Mouse (Mus musculus): ENCODE measurements around the gene Upk2. TPM values are rescaled to one million over a fixed set of nuclear protein-coding genes. Genes with fewer than 3 reads are reported as not detected.
A peak's percentile ranks its signal among the peaks of the same experiment; 100 is the strongest.

The Upk2 gene
- 0.60 and 2.5 TPM in 2 replicates for polyA plus RNA-seq (2015; fragmentation: Nextera tagmentation; extraction: Ambion mirVana)

DNA sequence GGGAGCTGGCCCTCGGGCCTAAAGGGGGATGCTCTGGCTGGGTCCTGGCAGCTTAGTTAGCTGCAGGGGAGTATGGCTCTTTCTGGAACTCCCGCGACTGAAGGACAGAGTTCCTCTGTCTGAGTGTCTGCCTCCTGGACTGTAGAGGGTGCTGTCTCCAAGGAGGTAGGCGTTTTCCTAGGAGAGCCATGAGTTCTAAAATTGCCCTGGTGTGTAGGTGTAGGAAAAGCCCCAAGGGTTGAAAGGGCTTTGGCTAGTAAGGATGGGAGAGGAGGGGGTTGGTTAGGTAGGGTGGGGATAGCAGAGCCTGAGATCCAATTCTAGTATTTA lies at the start of gene Upk2:
Upk2 (minus strand) TSS at position 86 of the 330 bp plus-strand sequence.
- Histone ChIP-seq H3K27ac (no peak within 1 kb of the TSS), H3K9me3 (replicated peaks) (no peaks in the 10 kb centered on the region), H3K27me3 (peaks cover 38% of the 10 kb centered on the region), H3K36me3 (no peaks in the 10 kb centered on the region), H3K4me1 (peaks cover 14% of the 10 kb centered on the region), H3K4me2 (peak within 1 kb of the TSS; percentile 40), H3K4me3 (replicated peaks) (0 out of 2 replicates have a peak within 1 kb of the TSS, but pooled peaks have one; percentile 7), H3K9ac (no peak within 1 kb of the TSS; the same call in 1 of the 2 replicates)
- ATAC-seq (replicated peaks; ENCODE audit: low FRiP score) = no peak
- 32% methylated on average over 4 of the region's 4 CpGs for WGBS

DNA sequence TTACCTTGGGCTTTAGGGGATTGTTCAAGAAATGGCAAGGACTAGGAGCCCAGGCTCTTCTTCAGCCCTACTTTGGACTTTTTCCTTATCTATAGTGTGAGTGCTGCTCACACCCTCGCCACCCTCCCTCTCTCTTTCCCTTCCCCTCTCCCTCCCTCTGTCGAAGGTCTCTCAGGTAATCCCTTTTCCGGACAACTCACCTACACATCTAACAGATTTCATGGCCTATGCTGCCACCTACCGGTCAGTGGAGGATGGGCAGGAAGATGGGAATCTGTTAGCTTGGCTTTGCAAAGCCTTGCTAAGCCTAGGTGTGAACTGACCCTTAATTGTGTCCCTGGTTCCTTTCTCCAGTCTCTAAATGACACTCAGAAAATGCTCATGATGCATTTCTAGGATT lies 47.2 kb upstream of the Upk2 start:
- 0 out of 2 replicates have a peak overlapping the region, but pooled peaks have one; percentile 28 for H3K27ac ChIP-seq
- WGBS = 2% methylated on average over 4 of the region's 4 CpGs
- no peak overlapping the region for H3K9ac ChIP-seq
- H3K9me3 ChIP-seq (replicated peaks) = no peaks in the 10 kb centered on the region
- H3K4me1 ChIP-seq = peaks cover 68% of the 10 kb centered on the region
- peaks cover 62% of the 10 kb centered on the region for H3K36me3 ChIP-seq
- H3K27me3 ChIP-seq = no peaks in the 10 kb centered on the region
- no peak for ATAC-seq (replicated peaks; ENCODE audit: low FRiP score)
- H3K4me3 ChIP-seq (replicated peaks) = 0 out of 2 replicates have a peak overlapping the region, but pooled peaks have one; percentile 2
- H3K4me2 ChIP-seq = no peak overlapping the region

- 62% methylated on average over 10 of the region's 10 CpGs for WGBS
- H3K4me1 ChIP-seq = peaks cover 75% of the 10 kb centered on the region
- H3K27ac ChIP-seq = peak overlapping the region; percentile 94; the same call in 1 of the 2 replicates
- H3K9ac ChIP-seq = no peak overlapping the region
- H3K9me3 ChIP-seq (replicated peaks) = no peaks in the 10 kb centered on the region
- peaks cover 55% of the 10 kb centered on the region for H3K36me3 ChIP-seq
- 0 out of 2 replicates have a peak overlapping the region, but pooled peaks have one; percentile 2 for H3K4me3 ChIP-seq (replicated peaks)
- H3K4me2 ChIP-seq = no peak overlapping the region
- H3K27me3 ChIP-seq = no peaks in the 10 kb centered on the region
- ATAC-seq (replicated peaks; ENCODE audit: low FRiP score) = no peak
Measured at GRCm38 (mm10) chr9:44501206-44501879, 46.6 kb upstream of the Upk2 start.

DNA sequence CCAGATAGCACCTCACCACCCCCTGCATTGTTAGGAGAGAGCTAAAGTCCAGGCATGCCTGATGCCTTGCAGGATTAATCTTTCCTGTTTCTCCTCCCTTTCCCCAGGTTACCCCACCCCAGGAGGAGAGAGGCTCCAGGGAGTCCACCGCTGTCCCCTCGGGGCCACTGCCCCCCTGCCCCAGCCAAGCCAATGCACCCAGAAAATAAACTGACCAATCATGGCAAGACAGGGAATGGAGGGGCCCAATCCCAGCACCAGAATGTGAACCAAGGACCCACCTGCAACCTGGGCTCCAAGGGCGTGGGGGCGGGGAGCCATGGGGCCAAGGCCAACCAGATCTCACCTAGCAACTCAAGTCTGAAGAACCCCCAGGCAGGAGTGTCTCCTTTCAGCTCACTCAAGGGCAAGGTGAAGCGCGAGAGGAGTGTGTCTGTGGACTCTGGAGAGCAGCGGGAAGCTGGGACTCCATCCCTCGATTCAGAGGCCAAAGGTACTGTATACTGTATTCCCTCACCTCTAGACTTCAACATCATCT lies 45.9 kb upstream of the Upk2 start:
- Histone ChIP-seq H3K4me3 (replicated peaks) (no peak overlapping the region), H3K9me3 (replicated peaks) (no peaks in the 10 kb centered on the region), H3K9ac (no peak overlapping the region), H3K36me3 (peaks cover 49% of the 10 kb centered on the region), H3K4me2 (peak overlapping the region; percentile 85; the same call in 1 of the 2 replicates), H3K4me1 (peaks cover 77% of the 10 kb centered on the region), H3K27me3 (no peaks in the 10 kb centered on the region), H3K27ac (peak overlapping the region; percentile 94)
- WGBS = 56% methylated on average over 8 of the region's 8 CpGs
- ATAC-seq (replicated peaks; ENCODE audit: low FRiP score) = no peak

DNA sequence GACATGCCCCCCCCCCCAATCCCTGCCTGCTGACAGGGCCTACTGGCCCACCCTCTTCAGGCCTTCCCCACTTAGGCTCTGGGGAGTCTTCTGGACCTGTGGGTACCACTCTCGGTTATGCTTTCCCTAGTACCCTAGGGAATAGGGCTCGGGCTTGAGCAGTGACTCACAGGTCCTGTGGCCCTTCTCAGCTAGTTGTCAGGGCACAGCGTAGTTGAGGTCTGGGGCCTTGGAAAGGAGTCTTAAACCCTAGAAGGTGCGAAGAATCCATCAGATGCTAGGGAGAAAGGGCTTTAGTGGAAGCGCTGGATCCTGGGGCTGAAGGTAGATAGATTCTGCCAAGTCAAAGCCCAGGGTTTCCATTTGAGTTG lies 45.4 kb upstream of the Upk2 start:
- Histone ChIP-seq H3K4me2 (peak overlapping the region; percentile 85), H3K9ac (no peak overlapping the region), H3K27me3 (no peaks in the 10 kb centered on the region), H3K9me3 (replicated peaks) (no peaks in the 10 kb centered on the region), H3K36me3 (peaks cover 43% of the 10 kb centered on the region), H3K4me1 (peaks cover 77% of the 10 kb centered on the region), H3K4me3 (replicated peaks) (peak overlapping the region; percentile 47), H3K27ac (peak overlapping the region; percentile 94)
- no peak for ATAC-seq (replicated peaks; ENCODE audit: low FRiP score)
- 25% methylated on average over 5 of the region's 5 CpGs for WGBS

GRCm38 (mm10) chr9:44499356-44500162 lies 44.8 kb upstream of the Upk2 start:
- Histone ChIP-seq H3K27ac (peak overlapping the region; percentile 94), H3K9ac (peak overlapping the region; percentile 53), H3K4me3 (replicated peaks) (peak overlapping the region; percentile 47), H3K9me3 (replicated peaks) (no peaks in the 10 kb centered on the region), H3K4me1 (peaks cover 77% of the 10 kb centered on the region), H3K4me2 (peak overlapping the region; percentile 85), H3K36me3 (peaks cover 38% of the 10 kb centered on the region), H3K27me3 (no peaks in the 10 kb centered on the region)
- ATAC-seq (replicated peaks; ENCODE audit: low FRiP score) = peak; percentile 19
- 5% methylated on average over 20 of the region's 20 CpGs for WGBS

DNA sequence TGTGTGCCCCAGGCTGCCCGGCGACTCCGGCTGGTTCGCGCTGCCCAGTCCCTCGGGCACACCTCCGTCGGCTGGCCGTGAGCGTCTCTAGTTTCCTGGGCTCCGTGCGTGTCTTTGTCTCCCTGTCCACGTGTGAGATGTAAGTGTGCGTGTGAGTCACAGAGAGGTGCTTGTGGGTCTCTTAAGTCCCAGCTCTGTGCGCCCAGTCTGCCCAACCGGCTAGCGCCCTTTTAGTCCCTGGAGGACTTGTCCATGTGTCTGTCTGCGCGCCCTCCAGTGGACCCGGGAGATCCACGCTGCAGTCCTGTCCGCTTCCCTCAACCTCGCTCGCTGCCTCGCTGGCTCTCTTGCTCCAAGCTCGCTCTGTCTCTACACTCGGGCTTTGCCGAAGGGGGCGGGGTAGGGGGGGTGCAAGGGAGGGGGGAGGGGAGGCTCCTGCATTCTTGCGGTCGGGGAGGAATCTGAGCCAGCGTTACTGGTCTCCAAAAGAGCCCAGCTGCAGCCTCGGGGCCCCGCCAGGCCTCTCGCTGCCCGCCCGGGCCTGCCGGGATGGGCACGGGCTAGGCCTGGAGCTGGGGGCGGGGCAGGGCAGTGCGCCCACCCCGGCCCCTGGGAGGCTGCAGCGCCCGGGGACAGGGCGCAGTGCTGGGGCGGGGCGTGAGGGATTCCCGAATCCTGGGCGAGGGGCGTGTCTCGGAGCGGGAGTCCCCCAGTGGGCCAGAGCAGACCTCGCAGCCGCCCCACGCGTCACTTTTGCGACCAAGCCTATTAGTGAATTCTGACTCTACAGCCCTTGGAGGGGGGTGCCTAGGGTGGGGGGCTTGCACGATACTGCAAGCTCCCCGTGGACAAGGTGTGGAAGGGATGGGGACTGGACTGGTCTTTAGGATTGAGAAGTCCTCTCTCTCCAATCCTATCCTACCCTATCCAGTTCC lies 43.9 kb upstream of the Upk2 start:
- H3K27ac ChIP-seq = peak overlapping the region; percentile 94
- peaks cover 83% of the 10 kb centered on the region for H3K4me1 ChIP-seq
- peak overlapping the region; percentile 85 for H3K4me2 ChIP-seq
- H3K4me3 ChIP-seq (replicated peaks) = peak overlapping the region; percentile 47
- WGBS = under 1% methylated on average over 56 of the region's 59 CpGs
- no peaks in the 10 kb centered on the region for H3K9me3 ChIP-seq (replicated peaks)
- no peaks in the 10 kb centered on the region for H3K27me3 ChIP-seq
- H3K9ac ChIP-seq = peak overlapping the region; percentile 53
- ATAC-seq (replicated peaks; ENCODE audit: low FRiP score) = peak; percentile 84
- H3K36me3 ChIP-seq = peaks cover 31% of the 10 kb centered on the region

DNA sequence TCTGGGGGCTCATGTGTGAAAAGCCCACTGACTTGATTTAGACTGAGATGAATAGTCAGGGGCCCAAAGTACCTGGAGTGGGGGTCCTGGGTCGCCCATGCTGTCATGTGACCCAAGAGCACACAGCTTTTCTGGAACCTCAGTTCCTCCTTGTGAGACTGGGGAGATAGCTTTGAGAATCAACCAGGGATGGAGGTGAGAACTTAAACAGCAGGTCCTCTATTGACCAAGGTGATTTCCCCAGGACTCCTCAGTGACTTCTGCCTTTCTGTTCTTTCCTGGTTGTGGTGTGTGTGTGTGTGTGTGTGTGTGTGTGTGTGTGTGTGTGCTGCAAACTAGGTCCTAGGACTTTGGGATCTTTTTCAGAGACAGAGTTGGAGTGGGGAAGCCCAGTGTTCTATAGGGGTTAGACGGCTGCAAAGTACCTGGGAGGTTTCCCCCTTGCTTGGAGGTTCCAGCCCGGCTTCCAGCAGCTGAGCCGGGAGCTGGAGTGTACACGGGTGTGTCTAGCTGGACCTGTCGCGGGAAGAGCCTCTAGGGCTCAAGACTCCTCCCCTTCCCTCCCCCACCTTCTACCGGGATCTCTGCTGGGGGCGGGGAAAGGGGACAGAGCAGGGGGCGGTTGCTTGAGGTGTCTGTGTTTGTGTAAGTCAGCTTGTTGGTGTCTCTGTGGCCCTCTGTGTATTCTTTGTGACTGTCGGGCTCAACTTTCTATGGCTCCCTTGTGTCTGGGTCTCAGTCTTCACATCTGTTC lies 43.0 kb upstream of the Upk2 start:
- H3K9ac ChIP-seq = peak overlapping the region; percentile 53
- H3K4me2 ChIP-seq = peak overlapping the region; percentile 85
- whole genome bisulfite sequencing = 2% methylated on average over 11 of the region's 11 CpGs
- H3K36me3 ChIP-seq = peaks cover 22% of the 10 kb centered on the region
- H3K27me3 ChIP-seq = no peaks in the 10 kb centered on the region
- H3K4me1 ChIP-seq = peaks cover 92% of the 10 kb centered on the region
- H3K9me3 ChIP-seq (replicated peaks) = no peaks in the 10 kb centered on the region
- ATAC-seq (replicated peaks; ENCODE audit: low FRiP score) = peak; percentile 47
- H3K27ac ChIP-seq = peak overlapping the region; percentile 94
- peak overlapping the region; percentile 47 for H3K4me3 ChIP-seq (replicated peaks)

GRCm38 (mm10) chr9:44496803-44497461 lies 42.2 kb upstream of the Upk2 start:
- Histone ChIP-seq H3K27ac (peak overlapping the region; percentile 94), H3K9ac (no peak overlapping the region), H3K36me3 (peaks cover 13% of the 10 kb centered on the region), H3K9me3 (replicated peaks) (no peaks in the 10 kb centered on the region), H3K27me3 (no peaks in the 10 kb centered on the region), H3K4me1 (peaks cover 100% of the 10 kb centered on the region), H3K4me2 (peak overlapping the region; percentile 85; the same call in 1 of the 2 replicates), H3K4me3 (replicated peaks) (no peak overlapping the region)
- WGBS = 54% methylated on average over 12 of the region's 12 CpGs
- ATAC-seq (replicated peaks; ENCODE audit: low FRiP score) = no peak

GRCm38 (mm10) chr9:44495810-44496344 lies 41.1 kb upstream of the Upk2 start:
- no peaks in the 10 kb centered on the region for H3K27me3 ChIP-seq
- peaks cover 3% of the 10 kb centered on the region; the same call in 1 of the 2 replicates for H3K36me3 ChIP-seq
- no peak for ATAC-seq (replicated peaks; ENCODE audit: low FRiP score)
- no peak overlapping the region for H3K4me2 ChIP-seq
- no peaks in the 10 kb centered on the region for H3K9me3 ChIP-seq (replicated peaks)
- no peak overlapping the region for H3K9ac ChIP-seq
- no peak overlapping the region for H3K4me3 ChIP-seq (replicated peaks)
- peak overlapping the region; percentile 81; the same call in 1 of the 2 replicates for H3K27ac ChIP-seq
- 78% methylated on average over 10 of the region's 10 CpGs for WGBS
- peaks cover 100% of the 10 kb centered on the region for H3K4me1 ChIP-seq
